24 mouse cellular contexts compared by ENCODE assay signal in the genomic region with DNA sequence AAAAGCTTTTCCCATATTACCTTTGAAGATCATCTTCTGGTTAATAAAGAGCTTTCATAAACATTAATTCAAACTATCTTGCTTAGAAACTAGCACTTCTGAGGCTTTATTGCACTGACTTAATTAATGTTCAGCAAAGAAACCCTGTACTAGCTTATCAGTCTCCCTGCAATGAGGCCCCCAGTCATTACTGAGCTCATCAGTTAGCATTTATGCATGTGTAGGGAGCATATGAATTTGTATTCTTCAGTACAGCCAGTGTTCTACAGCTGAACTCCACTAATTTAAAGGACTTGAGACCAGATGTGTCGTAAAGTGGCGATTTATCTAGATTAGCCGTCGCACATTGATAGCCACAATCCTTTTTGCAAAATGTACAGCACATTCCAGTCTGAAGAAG.
"Had no signal": no experiment of that assay in that cellular context is flagged by ENCODE, and none has a peak within 500 bp of the region (broad histone marks: within the 10 kb centered on the region; RNA-seq: fewer than 3 reads in every experiment).

No protein-coding gene starts in this region.

- H3K27ac ChIP-seq: heart, adult 2 months; heart, embryonic 13.5 days; heart, embryonic 15.5 days; hindbrain, embryonic 13.5 days; hindbrain, postnatal 0 days; kidney, embryonic 15.5 days; kidney, postnatal 0 days; layer of hippocampus, adult 2 months; left cerebral cortex, adult 2 months; limb, embryonic 10.5 days; limb, embryonic 12.5 days had no signal

- H3K4me2 ChIP-seq: heart, embryonic 11.5 days; heart, embryonic 13.5 days; heart, embryonic 15.5 days; hindbrain, embryonic 13.5 days; kidney, embryonic 15.5 days; limb, embryonic 12.5 days had no signal

- H3K9ac ChIP-seq: heart, embryonic 13.5 days; heart, embryonic 15.5 days; hindbrain, embryonic 13.5 days; kidney, embryonic 15.5 days; limb, embryonic 12.5 days had no signal

- H3K27me3 ChIP-seq: heart, embryonic 13.5 days; heart, embryonic 15.5 days; hindbrain, embryonic 13.5 days; kidney, embryonic 15.5 days; limb, embryonic 12.5 days had no signal

- H3K4me1 ChIP-seq: heart, embryonic 13.5 days; heart, embryonic 15.5 days; kidney, embryonic 15.5 days; limb, embryonic 12.5 days had no signal

- DNase-seq: gastrocnemius, postnatal 14 days; gastrocnemius, postnatal 36 days; heart, adult 11 months; heart, adult 2 months; heart, postnatal 14 days; heart, postnatal 36 days; kidney, adult 11 months; kidney, adult 2 months; kidney, adult 9 months; kidney, postnatal 14 days; kidney, postnatal 36 days; liver had no signal

- H3K4me3 ChIP-seq: heart, adult 2 months; heart, embryonic 13.5 days; heart, embryonic 15.5 days; hindbrain, embryonic 13.5 days; kidney, embryonic 15.5 days; layer of hippocampus, adult 2 months; left cerebral cortex, adult 2 months; limb, embryonic 10.5 days; limb, embryonic 12.5 days had no signal

- H3K36me3 ChIP-seq: heart, embryonic 13.5 days; heart, embryonic 15.5 days; hindbrain, embryonic 13.5 days; kidney, embryonic 15.5 days; limb, embryonic 10.5 days; limb, embryonic 12.5 days had no signal

- ATAC-seq: hindbrain, postnatal 0 days; intestine, embryonic 16.5 days had no signal

- H3K9me3 ChIP-seq: heart, embryonic 13.5 days; heart, embryonic 15.5 days; hindbrain, embryonic 13.5 days; kidney, embryonic 15.5 days; limb, embryonic 10.5 days; limb, embryonic 12.5 days had no signal
